Mouse (Mus musculus) bone marrow, adult 2 months (tissue): Measurements from ENCODE around the gene Lrrc74a.

Experiments
- CTCF ChIP-seq: fragments of 200-500 bp; IDR thresholded peaks from 2 replicates; pipeline ENCODE4 v1.5.1; 2011; ENCODE audit warnings: low read length, control low read depth; ENCODE audit not compliant: control insufficient read depth, insufficient read depth
- POLR2A ChIP-seq: fragments of 200-500 bp; IDR thresholded peaks from 2 replicates; pipeline ENCODE4 v1.6.1; 2011; ENCODE audit warnings: low read depth, mild to moderate bottlenecking, control low read depth, low read length, borderline replicate concordance; ENCODE audit not compliant: control insufficient read depth

DNA sequence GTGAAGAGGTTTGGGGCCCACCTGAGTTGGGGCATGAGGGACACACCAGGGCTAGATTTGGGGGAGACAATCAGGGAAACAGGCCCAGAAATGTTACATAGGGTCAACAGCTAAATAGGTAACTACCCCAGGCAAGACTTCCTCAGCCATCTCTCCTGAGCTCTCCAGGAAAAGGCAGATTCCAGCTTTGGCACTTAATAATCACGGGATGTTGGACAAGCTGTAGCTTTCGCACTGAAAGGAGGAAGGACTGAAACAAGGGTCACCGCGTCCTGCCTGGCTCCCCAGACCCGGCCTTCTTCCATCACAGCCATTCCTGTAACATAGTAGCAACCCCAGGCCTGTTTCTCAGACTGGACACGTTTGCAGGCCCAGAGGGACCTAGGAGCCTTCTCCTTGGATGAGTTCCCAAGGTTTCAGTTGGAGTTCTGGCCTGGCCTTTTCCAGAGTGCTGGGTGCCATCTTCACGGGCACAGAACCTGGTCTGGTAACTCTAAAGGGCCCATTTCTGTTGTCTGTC lies 42.2 kb downstream of the Lrrc74a start:
- TF ChIP-seq POLR2A = no peak
- TF ChIP-seq CTCF = no peak
